Mouse (Mus musculus) urinary bladder, postnatal 10 days (tissue): Measurements from ENCODE around the gene Slco1a1.
"Not testable (repeated sequence)": the region's sequence is repeated elsewhere in the genome, so short reads cannot be mapped to it uniquely, and the experiment has no call there.

Experiments used
- DNase-seq: peaks from one replicate; pipeline ENCODE4 v3.0.0; 2022; ENCODE audit warnings: low spot score

Gene Slco1a1

GRCm38 (mm10) chr6:141946862-141947261 lies at the start of gene Slco1a1:
Gene Slco1a1 (minus strand): TSS chr6:141946962.
- DNase-seq, result no peak

GRCm38 (mm10) chr6:141986772-141987171 lies 40.0 kb upstream of the Slco1a1 start:
- no peak for DNase-seq

- no peak for DNase-seq
Measured at GRCm38 (mm10) chr6:141984644-141985043, 37.9 kb upstream of the Slco1a1 start.

GRCm38 (mm10) chr6:141962420-141962819 lies 15.7 kb upstream of the Slco1a1 start:
- no peak for DNase-seq

GRCm38 (mm10) chr6:141961861-141962260 lies 15.1 kb upstream of the Slco1a1 start:
- DNase-seq, result no peak

GRCm38 (mm10) chr6:141960482-141960881 lies 13.7 kb upstream of the Slco1a1 start:
- DNase-seq, result no peak

- no peak for DNase-seq
Measured at GRCm38 (mm10) chr6:141940451-141940850, 6.3 kb downstream of the Slco1a1 start.

GRCm38 (mm10) chr6:141898197-141898596 lies 48.6 kb downstream of the Slco1a1 start:
- no peak for DNase-seq

GRCm38 (mm10) chr6:141889723-141890122 lies 57.0 kb downstream of the Slco1a1 start:
- no peak for DNase-seq

- no peak for DNase-seq
Measured at GRCm38 (mm10) chr6:141888248-141888647, 58.5 kb downstream of the Slco1a1 start.

GRCm38 (mm10) chr6:141882581-141882980 lies 64.2 kb downstream of the Slco1a1 start:
- DNase-seq, result no peak

GRCm38 (mm10) chr6:141875742-141876141 lies 71.0 kb downstream of the Slco1a1 start:
- DNase-seq, result not testable (repeated sequence)

- DNase-seq, result no peak
Measured at GRCm38 (mm10) chr6:141871711-141872110, 75.1 kb downstream of the Slco1a1 start.

GRCm38 (mm10) chr6:141868735-141869134 lies 78.0 kb downstream of the Slco1a1 start:
- DNase-seq, result no peak

GRCm38 (mm10) chr6:141866026-141866425 lies 80.7 kb downstream of the Slco1a1 start:
- DNase-seq, result no peak

GRCm38 (mm10) chr6:141857735-141858531 lies 88.8 kb downstream of the Slco1a1 start:
- no peak for DNase-seq
